Mouse (Mus musculus): ENCODE results near the gene Osbpl6.

DNA sequence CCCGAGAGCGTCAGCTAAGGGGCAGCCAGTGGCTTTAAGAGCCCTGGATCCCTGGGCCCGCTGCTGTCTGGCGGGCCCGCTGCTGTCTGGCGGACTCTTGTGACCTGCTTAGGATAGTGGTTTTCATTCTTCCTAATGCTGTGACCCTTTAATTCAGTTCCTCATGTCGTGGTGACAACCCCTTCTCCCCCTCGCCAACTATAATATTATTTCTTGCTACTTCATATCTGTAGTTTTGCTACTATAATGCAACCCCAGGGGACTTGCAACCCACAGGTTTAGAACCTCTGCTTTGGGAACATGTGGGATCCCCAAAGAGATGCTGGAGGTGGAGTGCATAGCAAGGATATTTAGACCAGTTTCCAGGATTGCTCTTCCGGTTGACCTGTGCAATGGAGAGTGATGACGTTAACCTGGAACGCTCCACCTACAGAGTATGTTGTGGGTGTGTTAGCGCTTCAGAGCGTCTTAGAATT is 242.4 kb downstream of the Osbpl6 start:
- no peak for TF ChIP-seq CTCF (IDR thresholded peaks at IDR 0.05; ENCODE audit: insufficient read depth, low read length)
- TF ChIP-seq POLR2A (IDR thresholded peaks at IDR 0.05; ENCODE audit: borderline replicate concordance, extremely low read depth, low read depth, low read length): no peak
